Mouse (Mus musculus) gastrocnemius, postnatal 36 days (tissue): ENCODE results near the gene Cyb5r2. TPM values are rescaled to one million over a fixed set of nuclear protein-coding genes. Genes with fewer than 3 reads are reported as not detected.

Source experiments
- DNase-seq, 2 experiments: peaks; one replicate each; pipeline ENCODE4 v3.0.0; 2022
- intact Hi-C: fragments of 180-260 bp; cut with DNase I; formaldehyde crosslinking; loops from one replicate; pipeline ENCODE4 v1.15.1; 2025
- long read RNA-seq, 2 experiments: library from polyadenylated mRNA; stranded (forward); transcript quantifications; one replicate each; pipeline ENCODE4 v2.0.0; 2021
- total RNA-seq, 2 experiments: library from RNA; stranded (reverse); gene quantifications; 2 replicates each; pipeline ENCODE4 v1.2.3; 2021

The Cyb5r2 gene
- under 1 TPM; 0.23 to 0.30 TPM for total RNA-seq
- long read RNA-seq, experiment 1, partial matches to known transcripts, result 0 of 1 reads
- long read RNA-seq, experiment 1, other reads (novel, unspliced or antisense), result 1 of 1 reads
- long read RNA-seq, experiment 2, result 0 reads

DNA sequence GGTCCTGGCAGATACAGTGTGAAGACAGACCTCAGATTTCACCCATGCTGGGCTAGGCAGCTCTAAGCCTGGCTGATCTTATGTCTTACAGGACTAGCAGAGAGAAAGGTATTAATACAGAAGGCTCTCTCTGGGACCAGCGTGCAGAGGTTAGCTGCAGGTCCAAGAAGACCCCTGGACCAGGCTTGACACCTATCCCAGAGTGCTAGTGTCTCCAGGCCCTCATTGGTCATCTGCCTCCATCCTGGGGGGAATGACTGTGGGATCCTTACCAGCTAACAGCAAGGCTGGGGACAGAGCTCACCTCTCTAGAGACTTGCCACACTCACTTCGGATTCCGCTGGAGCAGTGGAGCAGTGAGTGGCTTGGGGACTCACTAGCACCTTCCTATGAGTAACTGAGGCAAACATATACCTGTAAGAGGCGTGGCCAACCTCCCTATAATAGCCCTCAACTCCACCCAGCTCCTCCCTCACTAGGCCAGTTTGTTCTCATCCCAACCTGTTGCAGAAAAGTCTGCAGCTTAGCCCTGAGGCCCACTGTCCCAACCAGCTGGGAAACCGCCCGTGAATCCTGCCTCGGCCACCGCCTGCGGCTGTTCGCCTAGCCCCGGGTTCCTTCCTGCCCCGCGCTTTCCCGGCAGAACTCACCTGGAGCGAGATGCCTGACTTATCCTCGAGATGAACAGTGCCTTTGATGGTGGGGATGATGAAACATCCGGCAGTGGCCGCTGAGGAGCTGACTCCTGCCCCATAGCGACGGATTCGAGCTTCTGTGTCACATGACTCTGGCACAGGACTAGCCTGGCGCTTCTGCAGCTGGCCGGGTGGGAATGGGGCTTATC lies at the start of gene Cyb5r2:
Gene Cyb5r2 (minus strand): TSS at position 725 of the 844 bp plus-strand sequence.
- peak in 1 of 2 experiments; percentile 33 for DNase-seq
- intact Hi-C loops, result no loop called here

GRCm38 (mm10) chr7:107802138-107802537 lies 44.3 kb upstream of the Cyb5r2 start:
- intact Hi-C loops, result no loop called here
- no peak for DNase-seq

GRCm38 (mm10) chr7:107801108-107801507 lies 43.3 kb upstream of the Cyb5r2 start, which contains the start of gene Ovch2:
Ovch2 (minus strand) TSS chr7:107801208.
- DNase-seq, result no peak

GRCm38 (mm10) chr7:107796500-107796899 lies 38.7 kb upstream of the Cyb5r2 start:
- no peak for DNase-seq
- intact Hi-C loops, result no loop called here

More at GRCm38 (mm10) chr7:107801108-107801507, 43.3 kb upstream of the Cyb5r2 start, which contains the start of gene Ovch2:
- intact Hi-C loops, result no loop called here

DNA sequence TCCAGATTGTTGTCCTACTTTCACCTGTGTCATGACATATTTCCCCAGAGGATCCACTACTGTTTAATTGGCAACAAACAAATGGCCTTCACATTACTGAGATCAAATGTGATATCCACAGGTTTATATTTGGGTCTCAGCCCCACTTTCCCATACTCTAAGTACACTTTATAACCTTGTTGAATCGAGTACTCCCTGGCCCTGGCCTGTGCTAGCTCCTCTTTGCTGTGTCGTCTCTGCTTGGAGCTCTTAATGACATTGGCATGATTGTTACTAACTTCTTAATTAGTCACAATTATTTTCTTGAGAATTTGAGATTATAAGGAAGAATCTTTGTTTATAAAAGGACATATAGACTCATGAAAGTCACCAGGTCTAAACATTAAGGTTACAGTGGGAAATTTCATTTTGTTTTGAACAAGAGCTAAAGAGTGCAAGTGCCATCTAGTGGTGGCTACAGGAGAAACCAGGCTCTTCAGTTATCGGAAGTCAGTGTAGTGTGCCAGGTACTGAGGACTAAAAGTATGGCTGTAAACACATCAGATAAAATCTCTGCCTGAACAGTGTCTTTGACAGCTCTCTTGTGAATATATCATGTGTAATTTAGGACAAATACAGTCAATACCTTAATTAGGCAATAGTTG lies 30.3 kb upstream of the Cyb5r2 start:
- intact Hi-C loops, result no loop called here
- DNase-seq, result no peak

GRCm38 (mm10) chr7:107779611-107780010 lies 21.8 kb upstream of the Cyb5r2 start:
- intact Hi-C loops, result loop anchor here (10.0 kb wide), 1 partner anchor 565 kb away; no protein-coding TSS in a partner anchor
- no peak for DNase-seq

DNA sequence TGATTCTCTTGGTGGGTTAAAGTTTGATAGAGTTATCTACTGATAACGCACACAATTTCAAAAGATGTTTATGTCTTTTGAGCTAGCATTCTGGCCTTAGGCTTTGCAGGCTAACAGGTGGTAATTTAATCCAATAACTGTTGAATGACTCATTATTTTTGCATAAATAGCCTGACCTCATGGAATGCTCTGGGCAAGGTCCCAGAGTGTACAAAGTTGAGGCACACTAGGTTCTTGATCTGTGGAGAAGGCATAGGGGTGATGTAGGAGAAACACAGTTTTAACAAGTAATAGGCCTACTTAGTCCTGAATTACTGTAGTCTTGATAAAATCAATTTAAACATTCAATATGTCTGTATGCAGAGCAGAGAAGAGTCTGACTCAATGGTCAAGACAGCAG lies 20.4 kb upstream of the Cyb5r2 start:
- intact Hi-C loops, result loop anchor here (10.0 kb wide), 1 partner anchor 563 kb away; no protein-coding TSS in a partner anchor

DNA sequence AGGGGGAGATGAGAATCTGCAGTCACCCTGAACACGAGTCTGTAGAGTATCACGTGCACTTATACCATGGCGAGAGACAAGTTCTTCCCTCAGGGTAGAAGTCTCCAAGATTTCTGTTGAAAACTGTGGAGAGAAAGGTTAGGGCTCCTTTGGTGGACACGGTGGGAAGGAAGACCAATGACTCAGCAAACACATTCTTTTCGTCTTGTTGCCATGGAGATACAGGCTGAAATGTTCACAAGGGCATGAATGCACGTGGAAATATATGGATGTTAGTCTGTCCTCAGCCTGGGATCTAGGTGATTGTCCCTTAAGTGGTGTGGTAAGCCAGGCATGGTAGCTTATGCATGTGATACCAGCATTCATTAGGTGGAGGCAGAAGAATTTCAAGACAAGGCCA lies 13.0 kb upstream of the Cyb5r2 start:
- intact Hi-C loops, result loop anchor here (10.0 kb wide), 1 partner anchor 556 kb away; no protein-coding TSS in a partner anchor

More for the DNA sequence above, 20.4 kb upstream of the Cyb5r2 start:
- no peak for DNase-seq

DNA sequence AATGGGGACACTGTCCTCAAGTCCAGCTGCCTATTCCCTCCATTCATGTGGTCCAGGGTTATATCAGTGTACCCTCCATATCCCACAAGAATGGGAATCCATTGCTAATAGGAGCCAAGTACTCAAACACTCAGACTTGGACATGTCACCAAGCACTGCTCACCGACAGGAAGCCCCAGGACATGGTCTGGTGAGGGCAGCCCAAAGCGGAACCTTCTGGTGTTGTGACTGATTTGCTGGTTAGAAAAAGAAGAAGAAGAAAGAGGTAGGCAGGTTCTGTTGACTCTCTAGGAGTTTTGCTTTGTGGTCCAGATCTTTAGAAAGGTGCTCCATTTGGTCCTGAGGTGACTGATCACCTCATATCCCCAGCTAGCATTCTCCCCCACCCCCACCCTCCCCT lies 1.1 kb downstream of the Cyb5r2 start:
- intact Hi-C loops, result no loop called here
- no peak for DNase-seq

More for the DNA sequence above, 13.0 kb upstream of the Cyb5r2 start:
- no peak for DNase-seq

- no peak for DNase-seq
- intact Hi-C loops, result no loop called here
These were observed 1.9 kb downstream of the Cyb5r2 start for GRCm38 (mm10) chr7:107755905-107756304.

DNA sequence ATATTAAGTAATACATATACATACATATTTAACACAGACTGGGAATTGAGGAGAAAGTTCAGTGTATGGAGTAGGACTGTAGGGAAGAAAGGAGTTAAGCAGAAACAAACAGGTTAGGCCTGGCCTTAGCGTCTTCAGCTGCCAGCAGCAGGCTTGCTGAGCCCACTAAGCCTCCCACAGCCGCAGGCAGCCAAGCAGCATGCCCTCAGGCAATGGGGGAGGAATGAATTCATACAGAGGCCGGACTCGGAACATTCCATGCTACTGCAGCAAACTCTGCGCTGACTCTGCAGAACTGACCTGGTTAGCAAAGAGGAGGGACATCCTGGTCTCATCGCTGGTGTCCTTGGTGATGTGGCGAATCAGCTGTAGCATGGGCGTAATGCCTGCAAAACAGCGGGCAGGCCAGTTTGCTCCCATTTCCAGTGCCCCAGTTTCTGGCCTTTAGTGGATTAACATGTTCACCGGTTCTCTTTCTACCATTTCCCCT lies 5.8 kb downstream of the Cyb5r2 start:
- DNase-seq, result no peak
- intact Hi-C loops, result no loop called here

DNA sequence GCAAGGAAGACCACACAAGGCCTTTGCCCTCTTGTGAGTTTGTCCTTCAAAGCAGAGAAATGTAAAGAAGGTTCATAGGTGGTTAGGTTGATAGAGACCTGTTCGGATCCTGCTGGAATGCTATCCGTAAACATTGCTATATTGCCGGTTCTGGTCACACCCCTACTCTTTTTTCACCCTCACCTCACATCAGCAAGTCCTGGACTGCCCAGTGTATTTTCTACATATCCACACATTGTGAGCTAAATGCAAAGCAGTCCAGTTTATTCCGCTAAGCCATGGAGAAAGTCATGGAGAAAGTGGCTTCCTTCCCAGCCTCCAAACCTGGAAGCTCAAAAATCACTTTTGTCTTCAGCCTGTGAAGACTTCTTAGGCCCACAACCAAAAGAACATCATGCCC lies 8.1 kb downstream of the Cyb5r2 start:
- no peak for DNase-seq
- intact Hi-C loops, result no loop called here

GRCm38 (mm10) chr7:107749270-107749669 lies 8.6 kb downstream of the Cyb5r2 start:
- intact Hi-C loops, result no loop called here
- DNase-seq, result no peak

DNA sequence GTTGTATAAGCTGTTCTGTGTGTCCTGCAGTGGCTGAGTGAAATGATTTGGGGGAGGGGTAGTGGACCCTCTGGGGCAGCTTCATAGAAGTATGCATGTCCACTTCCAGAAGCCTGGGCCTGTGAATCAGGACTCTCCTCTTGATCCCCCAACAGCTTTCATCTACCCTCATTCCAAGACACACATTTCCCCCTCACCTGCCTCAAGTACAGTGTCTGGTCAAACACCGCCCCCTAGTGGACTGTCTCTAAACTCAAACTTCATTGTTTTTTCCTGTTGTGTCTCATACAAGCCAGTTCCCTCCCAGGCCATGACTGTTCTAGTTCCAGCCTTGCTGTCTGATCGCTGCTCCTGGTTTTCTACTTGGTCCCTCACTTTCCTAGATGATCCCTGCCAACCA lies 9.9 kb downstream of the Cyb5r2 start:
- intact Hi-C loops, result loop anchor here (2.0 kb wide), 1 partner anchor 83 kb away; no protein-coding TSS in a partner anchor
- DNase-seq, result peak in 1 of 2 experiments; percentile 44

DNA sequence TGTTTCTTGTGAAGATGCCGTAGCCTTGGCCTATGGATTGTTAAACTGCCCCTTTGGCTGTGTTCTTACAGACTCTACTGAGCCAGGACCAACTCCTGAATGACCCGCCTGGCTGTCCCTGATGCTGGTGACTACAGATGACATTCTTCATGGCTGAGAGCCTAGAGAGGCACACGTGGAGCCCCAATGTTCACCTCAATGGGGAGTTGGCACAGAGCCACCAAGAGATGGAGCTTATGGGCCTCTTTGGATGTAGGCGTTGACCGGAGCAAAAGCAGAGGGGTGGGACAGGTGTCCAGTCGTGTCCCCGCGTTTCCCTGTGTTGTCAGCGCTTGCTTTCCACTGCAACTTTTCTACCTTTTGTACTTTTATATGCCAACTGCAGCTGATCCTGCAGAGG lies 10.4 kb downstream of the Cyb5r2 start:
- no peak for DNase-seq
- intact Hi-C loops, result loop anchor here (2.0 kb wide), 1 partner anchor 83 kb away; no protein-coding TSS in a partner anchor

GRCm38 (mm10) chr7:107746036-107746435 lies 11.8 kb downstream of the Cyb5r2 start:
- intact Hi-C loops, result loop anchor here (2.0 kb wide), 1 partner anchor 81 kb away; no protein-coding TSS in a partner anchor

GRCm38 (mm10) chr7:107745111-107745510 lies 12.7 kb downstream of the Cyb5r2 start:
- DNase-seq, result no peak
- intact Hi-C loops, result no loop called here

More at GRCm38 (mm10) chr7:107746036-107746435, 11.8 kb downstream of the Cyb5r2 start:
- DNase-seq, result no peak

DNA sequence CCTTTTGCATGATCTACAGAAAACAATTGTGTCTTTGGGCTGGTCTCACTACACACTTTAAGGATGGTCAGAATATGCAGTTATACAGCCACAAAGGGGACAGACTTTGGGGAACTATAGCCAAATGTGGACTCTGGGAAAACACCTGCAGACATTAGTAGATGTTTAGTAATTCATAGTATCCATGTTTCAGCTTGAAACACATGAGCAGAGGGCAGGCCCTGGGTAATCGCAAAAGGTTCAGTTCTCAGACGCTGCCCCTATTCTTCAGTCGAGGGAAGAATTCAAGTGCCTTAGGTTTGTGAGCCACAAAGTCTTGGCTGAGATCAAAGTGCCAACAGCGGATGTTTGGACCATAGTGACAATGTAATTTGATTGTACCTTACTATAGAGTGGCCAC lies 13.4 kb downstream of the Cyb5r2 start:
- no peak for DNase-seq
- intact Hi-C loops, result no loop called here

DNA sequence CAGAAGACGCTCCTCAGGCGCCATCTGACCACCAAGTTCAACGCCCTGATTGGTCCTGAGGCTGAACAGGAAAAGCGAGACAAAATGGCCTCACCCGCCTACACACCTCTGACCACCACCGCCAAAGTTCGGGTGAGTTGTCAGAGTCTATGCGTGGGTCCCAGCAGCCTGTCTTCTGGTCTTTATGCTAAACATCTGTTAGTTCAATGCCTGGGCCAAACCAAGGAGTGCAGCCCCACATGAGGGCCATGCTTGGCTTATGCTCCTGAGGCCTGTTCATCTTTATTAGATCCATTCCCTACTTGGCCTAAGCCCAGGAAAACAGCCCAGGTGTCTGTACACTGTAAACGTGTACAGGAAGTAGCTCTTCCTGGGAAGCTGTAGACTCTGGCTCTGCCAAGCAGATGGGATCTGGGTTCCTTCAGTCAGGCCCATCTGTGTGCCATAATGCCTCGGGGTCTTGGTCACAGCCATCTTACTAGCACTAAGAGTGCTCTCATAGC lies 14.8 kb downstream of the Cyb5r2 start:
- DNase-seq, result no peak
- intact Hi-C loops, result no loop called here

DNA sequence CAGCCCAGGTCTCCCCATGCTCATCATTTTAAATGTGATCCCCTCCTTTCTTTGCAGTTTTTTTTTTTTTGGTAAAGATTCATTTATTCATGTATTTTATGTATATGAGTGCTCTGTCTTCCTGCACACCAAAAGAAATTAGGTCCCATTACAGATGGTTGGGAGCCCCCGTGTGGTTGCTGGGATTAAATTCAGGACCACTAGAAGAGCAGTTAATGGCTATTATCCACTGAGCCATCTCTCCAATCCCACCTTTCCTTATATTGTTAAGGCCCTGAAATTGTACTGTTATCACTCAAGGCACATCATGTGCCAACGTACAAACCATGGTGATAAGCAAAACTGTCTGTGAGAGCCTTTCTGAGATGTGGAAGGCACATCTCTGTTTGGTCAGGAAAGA lies 19.1 kb downstream of the Cyb5r2 start:
- intact Hi-C loops, result no loop called here
- DNase-seq, result no peak

DNA sequence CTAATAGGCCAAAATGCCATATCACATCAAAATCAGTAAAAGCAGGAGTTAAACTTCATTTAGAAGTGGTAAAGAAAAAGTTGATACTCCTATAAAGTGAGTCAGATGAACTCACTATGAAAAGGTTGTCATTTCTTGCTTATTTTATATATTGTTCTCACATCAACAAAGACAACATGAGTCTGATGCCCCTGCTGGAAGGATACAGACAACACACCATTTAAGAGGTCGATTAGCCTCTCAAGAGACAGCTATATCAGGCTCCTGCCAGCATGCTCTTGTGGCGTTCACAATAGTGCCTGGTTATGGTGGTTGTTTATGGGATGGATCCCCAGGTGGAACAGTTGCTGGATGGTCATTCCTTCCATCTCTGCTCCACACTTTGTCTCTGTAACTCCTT lies 24.7 kb downstream of the Cyb5r2 start:
- DNase-seq, result no peak

More for the DNA sequence above, 24.7 kb downstream of the Cyb5r2 start:
- intact Hi-C loops, result no loop called here
